Mouse (Mus musculus): ENCODE measurements around the gene Creb3l2. TPM values are rescaled to one million over a fixed set of nuclear protein-coding genes. Genes with fewer than 3 reads are reported as not detected.

The Creb3l2 gene
- polyA plus RNA-seq, 1 experiment from 2014 or later: 4.9 TPM

DNA sequence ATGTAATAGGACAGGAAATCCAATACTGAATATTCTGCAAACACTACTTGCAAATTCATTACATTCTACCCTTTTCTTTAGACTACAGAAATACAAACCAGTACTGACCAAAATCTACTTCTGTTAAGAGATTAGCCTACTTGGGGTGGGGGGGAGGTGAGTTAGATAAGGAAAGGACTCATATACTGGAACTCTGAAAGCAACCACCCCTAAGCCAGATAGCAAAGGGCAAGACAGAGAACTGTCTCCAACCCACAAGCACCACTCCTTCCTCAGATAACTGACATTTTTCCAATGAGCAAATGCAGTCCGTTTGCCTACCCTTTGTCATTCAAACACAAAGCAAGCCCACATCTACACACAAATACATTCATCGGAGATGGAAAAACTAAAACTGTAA lies 32.1 kb downstream of the Creb3l2 start:
- Histone ChIP-seq H3K79me2 (ENCODE audit: inconsistent target) (no peaks in the 10 kb centered on the region), H3K36me3 (ENCODE audit: inconsistent target) (no peaks in the 10 kb centered on the region), H3K4me3 (ENCODE audit: inconsistent target) (no peak overlapping the region), H3K27ac (no peak overlapping the region)
- WGBS (ENCODE audit: missing documents): 100% methylated on average over 2 of the region's 2 CpGs

DNA sequence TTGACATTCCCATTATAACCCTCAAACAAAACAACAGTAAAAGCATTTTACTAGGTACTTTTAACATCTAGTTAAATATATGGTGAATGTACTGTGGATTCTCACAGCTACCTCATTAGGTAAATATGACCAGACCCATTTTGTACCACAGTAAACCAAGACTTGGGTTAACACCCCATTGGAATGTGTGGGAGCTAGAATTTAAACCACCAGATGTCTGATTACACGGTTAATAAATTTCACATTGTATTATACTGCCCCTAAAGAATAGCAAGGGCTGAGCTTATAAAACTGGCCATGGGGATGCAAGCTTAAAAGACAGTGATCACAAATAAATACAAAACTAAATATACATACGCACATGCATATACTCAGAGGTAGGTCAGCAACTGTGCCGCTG lies 34.1 kb downstream of the Creb3l2 start:
- H3K4me3 ChIP-seq (ENCODE audit: inconsistent target): no peak overlapping the region
- H3K36me3 ChIP-seq (ENCODE audit: inconsistent target): no peaks in the 10 kb centered on the region
- H3K79me2 ChIP-seq (ENCODE audit: inconsistent target): no peaks in the 10 kb centered on the region
- no peak overlapping the region for H3K27ac ChIP-seq
- 94% methylated on average over 3 of the region's 3 CpGs for WGBS (ENCODE audit: missing documents)

DNA sequence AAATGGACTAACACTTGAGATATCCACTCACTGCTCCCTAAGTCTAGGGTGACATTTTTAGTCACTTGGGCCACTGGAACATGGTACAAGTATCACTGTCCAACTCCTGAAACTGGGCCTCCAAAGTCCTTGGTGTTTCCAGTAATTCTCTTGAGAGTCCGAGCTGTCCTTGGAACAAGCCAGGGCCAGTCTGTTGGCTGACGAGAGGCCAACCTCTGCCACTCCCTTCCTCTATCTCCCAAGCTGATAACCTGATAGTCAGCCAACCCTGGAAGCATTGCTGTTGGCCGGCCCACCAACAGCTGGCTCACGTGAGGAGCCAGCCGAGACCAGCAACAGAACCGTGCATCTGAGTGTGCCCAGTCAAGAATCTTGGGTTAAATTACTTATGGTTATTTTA lies 35.0 kb downstream of the Creb3l2 start:
- no peaks in the 10 kb centered on the region for H3K36me3 ChIP-seq (ENCODE audit: inconsistent target)
- H3K79me2 ChIP-seq (ENCODE audit: inconsistent target): no peaks in the 10 kb centered on the region
- no peak overlapping the region for H3K4me3 ChIP-seq (ENCODE audit: inconsistent target)
- 96% methylated on average over 6 of the region's 6 CpGs for WGBS (ENCODE audit: missing documents)
- H3K27ac ChIP-seq: no peak overlapping the region

DNA sequence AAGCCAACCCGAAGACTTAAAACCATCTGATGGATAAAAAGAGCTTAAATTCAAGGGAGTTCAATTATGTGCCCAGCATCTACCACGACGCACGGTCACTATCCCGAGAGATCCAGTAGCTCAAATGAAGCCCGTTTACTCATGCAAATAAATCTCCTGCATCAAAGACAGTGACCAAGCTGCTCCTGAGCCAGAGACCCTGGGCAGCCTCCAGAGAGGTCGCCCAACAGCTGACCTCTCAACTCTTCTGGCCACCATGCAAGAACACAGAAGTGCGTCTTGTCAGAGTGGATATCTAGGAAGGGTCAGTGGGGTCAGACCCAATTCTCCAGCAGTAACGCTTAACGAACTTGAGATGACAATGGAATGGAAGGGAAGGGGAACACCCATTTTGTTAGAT lies 35.9 kb downstream of the Creb3l2 start:
- Histone ChIP-seq H3K27ac (no peak overlapping the region), H3K36me3 (ENCODE audit: inconsistent target) (no peaks in the 10 kb centered on the region), H3K79me2 (ENCODE audit: inconsistent target) (no peaks in the 10 kb centered on the region), H3K4me3 (ENCODE audit: inconsistent target) (no peak overlapping the region)
- WGBS (ENCODE audit: missing documents): 97% methylated on average over 10 of the region's 10 CpGs

DNA sequence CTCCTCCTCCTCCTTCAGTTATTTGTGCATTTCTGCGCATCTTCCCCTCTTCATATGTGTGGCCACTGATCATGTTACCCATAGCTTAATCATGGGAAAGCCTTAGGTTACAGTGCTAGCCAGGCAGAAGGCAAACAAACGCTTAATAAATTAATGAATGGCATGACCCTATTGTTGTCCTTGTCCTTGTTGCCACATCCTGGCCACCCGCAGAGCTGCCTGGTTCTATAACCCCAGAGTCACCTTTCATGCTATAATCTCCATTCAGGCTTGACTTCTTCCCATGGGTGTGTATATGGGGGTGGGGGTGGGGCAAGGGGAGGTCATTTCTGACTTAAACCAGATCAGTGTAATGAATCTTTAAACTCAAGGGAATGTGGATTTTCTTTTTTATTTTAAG lies 37.6 kb downstream of the Creb3l2 start:
- 95% methylated on average over 3 of the region's 3 CpGs for WGBS (ENCODE audit: missing documents)
- no peak overlapping the region for H3K4me3 ChIP-seq (ENCODE audit: inconsistent target)
- H3K36me3 ChIP-seq (ENCODE audit: inconsistent target): no peaks in the 10 kb centered on the region
- no peaks in the 10 kb centered on the region for H3K79me2 ChIP-seq (ENCODE audit: inconsistent target)
- H3K27ac ChIP-seq: no peak overlapping the region

DNA sequence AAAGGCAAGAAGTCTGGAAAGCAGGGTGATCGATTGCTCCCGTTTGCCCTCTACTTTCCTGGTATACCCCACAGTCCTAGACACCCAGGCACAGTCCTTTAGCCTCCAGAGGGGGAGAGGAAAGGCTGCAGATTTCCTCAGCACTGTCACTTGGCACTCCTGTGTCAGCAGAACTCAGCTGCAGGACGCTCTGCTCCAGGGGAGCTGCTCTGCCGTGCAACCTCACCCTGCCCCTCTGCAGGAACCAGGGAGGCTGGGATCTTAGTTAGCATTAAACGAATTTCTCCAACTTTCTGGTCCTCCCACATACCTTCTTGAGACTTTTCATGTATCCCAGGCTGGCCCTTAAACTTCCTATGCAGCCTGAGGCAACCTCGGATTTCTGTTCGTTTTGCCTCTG lies 40.0 kb downstream of the Creb3l2 start:
- H3K79me2 ChIP-seq (ENCODE audit: inconsistent target): no peaks in the 10 kb centered on the region
- no peak overlapping the region for H3K27ac ChIP-seq
- WGBS (ENCODE audit: missing documents): 74% methylated on average over 7 of the region's 7 CpGs
- H3K36me3 ChIP-seq (ENCODE audit: inconsistent target): no peaks in the 10 kb centered on the region
- H3K4me3 ChIP-seq (ENCODE audit: inconsistent target): no peak overlapping the region

DNA sequence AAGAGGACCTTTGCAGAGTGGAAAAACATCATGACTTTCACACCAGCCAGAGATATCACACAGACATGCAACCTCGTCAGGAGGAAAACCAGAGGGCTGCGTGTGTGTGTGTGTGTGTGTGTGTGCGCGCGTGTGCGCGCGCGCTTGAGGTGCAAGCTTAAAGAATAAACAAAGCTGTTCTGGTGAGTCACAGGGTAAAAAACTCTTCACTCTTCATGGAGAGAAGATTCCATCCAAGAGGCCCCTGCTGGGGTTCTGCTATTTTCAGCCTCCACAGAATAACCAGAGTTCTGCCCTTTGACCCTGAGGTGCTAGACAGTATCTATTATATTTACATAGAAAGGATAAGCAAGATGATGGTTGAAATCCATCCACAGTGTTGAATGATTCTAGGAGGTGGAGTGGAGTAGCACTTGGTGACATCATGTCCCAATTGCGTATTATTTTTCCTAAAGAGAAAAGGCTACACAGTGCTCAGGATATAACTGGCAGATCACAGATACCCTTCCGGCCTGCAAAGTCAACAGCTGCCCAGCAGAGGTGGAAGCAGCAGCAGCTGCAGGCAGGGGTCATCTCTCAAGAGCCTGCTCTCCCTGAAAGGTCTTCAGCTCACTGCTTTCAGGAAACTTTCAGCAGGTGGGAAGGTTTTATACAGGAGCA lies 41.0 kb downstream of the Creb3l2 start:
- Histone ChIP-seq H3K4me3 (ENCODE audit: inconsistent target) (no peak overlapping the region), H3K36me3 (ENCODE audit: inconsistent target) (no peaks in the 10 kb centered on the region), H3K27ac (no peak overlapping the region), H3K79me2 (ENCODE audit: inconsistent target) (no peaks in the 10 kb centered on the region)
- 97% methylated on average over 11 of the region's 11 CpGs for WGBS (ENCODE audit: missing documents)

DNA sequence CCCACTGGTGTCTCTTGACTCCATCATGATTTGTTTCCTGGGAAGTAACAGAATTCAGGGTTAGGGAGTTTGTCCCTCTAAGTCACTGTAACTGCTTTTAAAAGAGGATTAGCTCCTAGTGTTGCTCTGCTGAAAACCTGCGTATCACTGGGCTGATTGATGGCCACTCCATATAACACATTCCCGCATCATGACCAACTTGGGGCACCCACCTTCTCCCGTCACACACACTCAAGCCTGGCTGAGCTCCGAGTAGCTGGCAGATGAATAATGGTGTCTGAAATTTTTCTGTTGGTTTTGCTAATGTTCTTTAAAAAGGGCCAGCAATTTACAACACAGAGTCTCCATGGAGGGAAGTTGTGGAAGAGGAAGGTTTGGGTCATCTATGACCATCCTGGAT lies 41.8 kb downstream of the Creb3l2 start:
- Histone ChIP-seq H3K36me3 (ENCODE audit: inconsistent target) (no peaks in the 10 kb centered on the region), H3K27ac (no peak overlapping the region), H3K4me3 (ENCODE audit: inconsistent target) (no peak overlapping the region), H3K79me2 (ENCODE audit: inconsistent target) (no peaks in the 10 kb centered on the region)
- WGBS (ENCODE audit: missing documents): 94% methylated on average over 4 of the region's 4 CpGs

DNA sequence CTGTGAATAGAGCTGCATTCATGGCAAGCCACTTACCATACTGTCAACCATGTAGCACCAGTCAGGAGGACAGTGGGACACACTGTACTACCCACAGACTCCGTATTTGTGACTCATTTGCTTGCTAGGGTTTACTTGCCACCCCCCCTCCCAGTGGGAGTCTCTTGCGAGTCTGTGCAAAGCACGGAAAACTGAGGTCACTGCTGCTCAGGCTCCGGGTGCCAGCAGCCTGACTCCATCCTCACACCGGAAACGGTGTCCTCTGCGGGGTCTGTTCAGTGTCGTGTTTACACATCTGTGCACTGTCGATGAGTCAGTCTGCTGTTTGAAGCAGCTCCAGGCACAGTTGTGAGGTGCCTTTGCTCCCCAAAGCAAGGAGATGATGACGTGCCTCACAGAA lies 43.0 kb downstream of the Creb3l2 start:
- H3K4me3 ChIP-seq (ENCODE audit: inconsistent target): no peak overlapping the region
- no peaks in the 10 kb centered on the region for H3K79me2 ChIP-seq (ENCODE audit: inconsistent target)
- H3K36me3 ChIP-seq (ENCODE audit: inconsistent target): no peaks in the 10 kb centered on the region
- no peak overlapping the region for H3K27ac ChIP-seq
- 89% methylated on average over 10 of the region's 10 CpGs for WGBS (ENCODE audit: missing documents)

DNA sequence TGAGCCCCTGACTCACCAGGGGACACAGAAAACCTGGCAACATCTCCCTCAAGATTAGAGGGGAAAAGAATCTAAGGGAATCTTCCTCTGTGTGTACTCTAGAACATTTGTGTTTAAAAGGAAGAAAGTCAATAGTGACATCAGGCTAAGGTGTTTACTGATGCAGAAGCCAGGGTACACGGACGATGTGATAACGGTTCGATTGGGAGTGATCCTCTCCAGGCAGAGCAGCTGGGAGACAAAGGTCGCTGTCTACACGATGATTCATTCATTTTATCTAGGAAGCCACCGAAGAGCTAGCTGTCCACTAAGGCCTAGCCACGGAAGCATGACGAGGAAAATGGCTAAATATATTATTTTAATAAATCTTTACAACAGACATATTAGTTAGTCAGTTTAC lies 44.0 kb downstream of the Creb3l2 start:
- WGBS (ENCODE audit: missing documents): 94% methylated on average over 8 of the region's 9 CpGs
- H3K36me3 ChIP-seq (ENCODE audit: inconsistent target): no peaks in the 10 kb centered on the region
- H3K27ac ChIP-seq: no peak overlapping the region
- no peaks in the 10 kb centered on the region for H3K79me2 ChIP-seq (ENCODE audit: inconsistent target)
- no peak overlapping the region for H3K4me3 ChIP-seq (ENCODE audit: inconsistent target)

DNA sequence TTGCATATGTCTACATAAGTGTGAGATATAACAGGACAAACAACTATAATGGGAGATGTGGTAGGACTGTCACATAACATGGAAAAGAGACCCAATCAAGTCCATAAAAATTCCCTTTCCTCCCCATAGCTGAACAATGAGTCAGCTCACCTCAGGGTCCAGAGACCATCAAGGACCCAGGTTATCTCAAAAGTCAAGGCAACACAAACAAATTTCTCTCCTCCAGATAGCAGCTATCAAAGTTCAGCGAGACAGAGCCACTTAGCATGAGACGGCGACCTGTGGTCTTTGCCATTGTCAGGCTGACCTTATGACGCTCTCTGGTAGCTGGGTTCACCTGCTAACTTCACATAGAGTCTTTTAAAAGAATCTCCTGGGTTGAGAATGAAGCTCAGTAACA lies 44.7 kb downstream of the Creb3l2 start:
- Histone ChIP-seq H3K36me3 (ENCODE audit: inconsistent target) (no peaks in the 10 kb centered on the region), H3K27ac (no peak overlapping the region), H3K4me3 (ENCODE audit: inconsistent target) (no peak overlapping the region), H3K79me2 (ENCODE audit: inconsistent target) (no peaks in the 10 kb centered on the region)
- WGBS (ENCODE audit: missing documents): 94% methylated on average over 4 of the region's 4 CpGs

DNA sequence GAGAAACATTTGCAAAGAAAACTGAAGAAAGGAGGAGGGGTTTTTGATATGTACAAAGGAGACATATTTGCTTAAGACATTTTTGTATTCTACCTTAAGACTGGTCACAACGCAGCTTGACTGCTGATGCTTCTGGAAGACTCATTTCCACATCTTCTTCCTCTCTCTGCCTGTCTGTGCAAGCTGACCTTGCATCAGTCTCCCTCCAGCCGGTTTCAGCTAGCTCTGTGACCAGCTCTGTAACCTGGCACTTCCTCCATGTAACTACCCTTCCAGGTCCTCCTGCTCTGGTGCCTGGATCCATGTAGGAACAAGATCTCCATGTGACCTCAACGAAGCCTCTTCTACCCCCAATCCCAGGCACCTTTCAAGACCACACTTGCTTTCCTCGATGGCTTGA lies 45.8 kb downstream of the Creb3l2 start:
- no peak overlapping the region for H3K4me3 ChIP-seq (ENCODE audit: inconsistent target)
- 80% methylated on average over 4 of the region's 4 CpGs for WGBS (ENCODE audit: missing documents)
- no peaks in the 10 kb centered on the region for H3K36me3 ChIP-seq (ENCODE audit: inconsistent target)
- no peak overlapping the region for H3K27ac ChIP-seq
- no peaks in the 10 kb centered on the region for H3K79me2 ChIP-seq (ENCODE audit: inconsistent target)

DNA sequence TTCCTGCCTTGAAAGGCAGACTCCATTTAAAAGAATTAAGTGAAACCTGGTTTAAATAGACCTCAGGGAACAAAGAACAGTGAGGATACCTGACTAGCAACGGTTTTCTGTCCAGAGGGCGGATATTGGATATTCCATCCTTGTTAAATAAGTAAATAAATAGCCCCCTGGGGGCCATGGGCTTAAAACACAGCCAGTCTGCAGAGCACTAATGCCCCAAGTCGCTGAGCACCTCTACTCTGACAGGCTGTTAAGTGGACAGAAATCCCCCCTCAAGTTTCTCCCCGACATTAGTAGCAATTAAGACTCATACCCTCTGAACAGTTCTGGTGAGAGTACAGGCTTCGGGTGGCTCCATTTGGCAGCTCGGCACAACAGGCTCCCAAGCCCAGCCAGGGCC lies 48.7 kb downstream of the Creb3l2 start:
- Histone ChIP-seq H3K36me3 (ENCODE audit: inconsistent target) (no peaks in the 10 kb centered on the region), H3K27ac (no peak overlapping the region), H3K4me3 (ENCODE audit: inconsistent target) (no peak overlapping the region), H3K79me2 (ENCODE audit: inconsistent target) (no peaks in the 10 kb centered on the region)
- WGBS (ENCODE audit: missing documents): 94% methylated on average over 6 of the region's 6 CpGs

DNA sequence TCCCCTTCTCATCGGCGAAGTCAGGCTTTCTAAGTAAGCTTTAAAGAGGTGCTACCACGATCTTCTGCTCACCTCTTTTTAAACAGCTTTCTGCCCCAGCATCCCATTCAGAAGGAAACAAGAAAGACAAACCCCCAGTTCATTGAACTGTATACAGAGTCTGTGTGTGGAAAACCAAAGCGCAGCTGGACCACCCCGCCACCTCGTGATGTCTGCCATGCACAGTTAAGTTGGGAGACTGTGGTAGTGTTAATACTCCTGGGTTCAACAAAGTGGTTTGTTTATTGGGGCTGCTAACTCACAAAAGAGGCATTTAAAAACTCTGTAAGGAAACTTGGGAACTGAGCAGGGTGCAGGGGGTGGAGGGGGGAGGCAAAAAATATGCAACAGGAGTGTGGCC lies 49.7 kb downstream of the Creb3l2 start:
- Histone ChIP-seq H3K27ac (no peak overlapping the region), H3K36me3 (ENCODE audit: inconsistent target) (no peaks in the 10 kb centered on the region), H3K4me3 (ENCODE audit: inconsistent target) (no peak overlapping the region), H3K79me2 (ENCODE audit: inconsistent target) (no peaks in the 10 kb centered on the region)
- WGBS (ENCODE audit: missing documents): 95% methylated on average over 6 of the region's 6 CpGs

DNA sequence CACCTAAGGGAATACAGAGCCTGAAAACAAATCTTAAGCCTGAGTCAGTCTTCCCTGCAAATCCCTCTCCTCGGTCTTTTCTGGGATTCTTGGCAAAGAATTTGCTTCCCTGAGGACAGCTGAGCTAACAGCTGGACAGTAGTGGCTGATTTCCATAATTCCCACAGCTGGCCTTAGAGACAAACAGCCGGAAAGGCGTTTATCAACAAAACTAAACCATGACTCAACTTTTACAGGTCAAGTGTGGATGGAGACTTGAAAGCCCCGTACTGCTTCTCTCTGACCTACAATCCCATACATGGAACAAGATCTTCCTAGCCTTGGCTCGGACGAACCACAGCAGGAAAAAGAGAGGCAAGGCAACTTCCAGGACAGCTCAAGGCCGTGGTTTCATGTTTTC lies 50.6 kb downstream of the Creb3l2 start:
- no peak overlapping the region for H3K27ac ChIP-seq
- H3K4me3 ChIP-seq (ENCODE audit: inconsistent target): no peak overlapping the region
- H3K79me2 ChIP-seq (ENCODE audit: inconsistent target): no peaks in the 10 kb centered on the region
- no peaks in the 10 kb centered on the region for H3K36me3 ChIP-seq (ENCODE audit: inconsistent target)
- 95% methylated on average over 6 of the region's 7 CpGs for WGBS (ENCODE audit: missing documents)

DNA sequence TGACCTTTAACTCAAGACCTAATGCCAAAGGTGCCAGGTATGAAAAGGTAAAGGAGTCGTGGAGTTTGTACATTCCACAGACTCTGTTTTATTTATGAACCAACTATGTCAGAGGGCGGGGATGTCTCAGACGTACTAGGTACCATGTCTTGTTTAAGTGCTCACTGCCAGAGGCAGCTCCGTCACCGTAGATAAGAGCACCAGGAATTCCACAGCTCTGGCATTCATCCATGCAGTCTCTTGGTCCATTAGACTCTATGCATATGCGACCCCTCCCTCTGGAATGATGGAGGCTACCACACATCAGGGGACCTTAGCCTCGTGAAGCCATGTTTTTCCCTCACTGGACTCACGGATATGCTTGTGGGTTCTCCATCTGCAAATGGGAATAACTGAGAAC lies 53.0 kb downstream of the Creb3l2 start:
- WGBS (ENCODE audit: missing documents): 91% methylated on average over 8 of the region's 8 CpGs
- Histone ChIP-seq H3K79me2 (ENCODE audit: inconsistent target) (no peaks in the 10 kb centered on the region), H3K4me3 (ENCODE audit: inconsistent target) (no peak overlapping the region), H3K36me3 (ENCODE audit: inconsistent target) (no peaks in the 10 kb centered on the region), H3K27ac (no peak overlapping the region)
